Mouse (Mus musculus) common myeloid progenitor, adult 5-6 weeks (primary cell): ENCODE data around the gene Tfr2. TPM values are rescaled to one million over a fixed set of nuclear protein-coding genes. Genes with fewer than 3 reads are reported as not detected.
A peak's percentile ranks its signal among the peaks of the same experiment; 100 is the strongest.

Experiments
- ATAC-seq: replicated peaks from 2 replicates; pipeline ENCODE4 v1.8.0; 2016; ENCODE audit warnings: low read depth, mild to moderate bottlenecking, moderate TSS enrichment, inconsistent platforms; ENCODE audit not compliant: poor library complexity, severe bottlenecking
- total RNA-seq: library from RNA; stranded (forward); fragments of 200-1000, 187-1606 nt; gene quantifications from 2 replicates; pipeline ENCODE4 v1.2.3, GENCODE M21; 2017

The Tfr2 gene
- total RNA-seq, 1 experiment from 2014 or later = 63.4 TPM

DNA sequence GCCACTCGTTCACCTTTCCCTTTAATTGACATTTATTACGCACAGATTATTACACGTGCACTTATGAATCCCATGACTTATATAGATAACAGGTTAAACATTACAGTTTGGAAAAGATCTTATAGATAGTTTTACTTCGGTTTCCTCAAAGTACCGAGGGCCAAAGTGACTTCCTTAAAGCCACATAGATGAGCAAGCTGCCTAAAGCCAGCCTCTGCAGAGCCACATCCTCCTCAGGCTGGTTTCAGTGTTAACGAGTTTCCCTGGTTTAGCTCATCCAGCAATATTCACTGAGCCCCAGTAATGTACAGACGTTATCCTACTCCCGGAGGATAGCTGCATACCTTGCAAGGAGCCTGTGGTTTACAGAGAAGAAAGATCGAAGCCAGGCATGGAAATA lies 34.3 kb upstream of the Tfr2 start:
- no peak for ATAC-seq

DNA sequence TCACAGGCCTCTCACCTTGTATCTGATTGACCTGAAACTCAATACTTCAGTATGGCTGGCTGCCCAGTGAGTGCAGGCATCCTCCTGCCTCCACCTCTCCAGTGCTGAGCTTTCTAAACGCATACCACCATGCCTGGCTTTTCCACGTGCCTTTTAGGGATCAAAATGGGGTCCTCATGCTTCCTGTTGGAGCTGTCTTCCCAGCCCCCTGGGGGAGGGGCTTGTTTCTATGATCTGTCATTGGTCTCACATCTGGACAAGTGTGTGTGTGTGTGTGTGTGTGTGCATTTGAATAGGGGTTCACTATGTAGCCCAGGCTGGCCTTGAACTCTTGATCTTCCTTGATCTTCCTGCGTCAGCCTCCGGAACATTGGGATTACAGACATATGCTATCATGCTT lies 32.2 kb upstream of the Tfr2 start:
- ATAC-seq = no peak

DNA sequence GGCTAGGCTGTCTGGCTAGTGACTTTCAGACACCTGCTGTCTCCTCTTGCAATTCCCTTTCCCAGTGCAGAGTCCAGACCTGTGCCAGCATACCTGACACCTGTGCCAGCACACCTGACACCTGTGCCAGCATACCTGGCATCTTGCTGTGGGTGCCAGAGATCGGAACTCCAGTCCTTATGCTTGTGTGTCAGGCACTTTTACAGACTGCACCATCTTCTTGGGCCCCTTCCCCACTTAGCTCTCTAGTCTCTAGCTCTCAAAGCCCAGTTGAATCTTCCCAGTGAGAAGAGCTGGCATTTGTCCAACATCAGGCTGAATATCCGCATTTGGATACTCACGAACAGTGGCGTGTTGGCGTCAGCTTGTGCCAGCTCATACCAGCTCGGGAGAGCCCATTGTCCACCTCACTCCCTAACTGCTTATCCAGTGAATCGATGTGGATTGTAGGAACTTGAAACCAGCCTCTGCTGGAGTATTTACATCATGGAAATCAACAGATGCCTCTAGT lies 30.3 kb upstream of the Tfr2 start:
- no peak for ATAC-seq

DNA sequence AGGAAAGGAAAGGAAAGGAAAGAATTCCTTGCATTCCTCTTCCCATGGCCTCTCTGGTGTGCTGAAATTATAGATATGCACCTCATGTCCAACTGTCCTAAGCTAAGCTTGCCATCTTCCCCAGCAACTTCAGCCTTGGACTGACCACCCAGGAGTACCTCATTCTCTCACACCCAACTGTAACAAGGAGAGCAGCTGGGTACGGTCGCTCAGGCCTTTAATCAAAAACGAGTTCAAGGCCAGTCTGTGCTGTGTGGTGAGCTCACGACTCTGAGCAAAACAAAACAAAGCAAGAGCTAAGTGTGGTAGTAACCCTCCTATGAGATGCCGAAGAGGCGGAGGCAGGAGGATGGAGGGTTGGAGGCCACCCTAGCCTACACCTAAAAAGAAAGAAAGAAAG lies 28.6 kb upstream of the Tfr2 start:
- ATAC-seq = no peak

DNA sequence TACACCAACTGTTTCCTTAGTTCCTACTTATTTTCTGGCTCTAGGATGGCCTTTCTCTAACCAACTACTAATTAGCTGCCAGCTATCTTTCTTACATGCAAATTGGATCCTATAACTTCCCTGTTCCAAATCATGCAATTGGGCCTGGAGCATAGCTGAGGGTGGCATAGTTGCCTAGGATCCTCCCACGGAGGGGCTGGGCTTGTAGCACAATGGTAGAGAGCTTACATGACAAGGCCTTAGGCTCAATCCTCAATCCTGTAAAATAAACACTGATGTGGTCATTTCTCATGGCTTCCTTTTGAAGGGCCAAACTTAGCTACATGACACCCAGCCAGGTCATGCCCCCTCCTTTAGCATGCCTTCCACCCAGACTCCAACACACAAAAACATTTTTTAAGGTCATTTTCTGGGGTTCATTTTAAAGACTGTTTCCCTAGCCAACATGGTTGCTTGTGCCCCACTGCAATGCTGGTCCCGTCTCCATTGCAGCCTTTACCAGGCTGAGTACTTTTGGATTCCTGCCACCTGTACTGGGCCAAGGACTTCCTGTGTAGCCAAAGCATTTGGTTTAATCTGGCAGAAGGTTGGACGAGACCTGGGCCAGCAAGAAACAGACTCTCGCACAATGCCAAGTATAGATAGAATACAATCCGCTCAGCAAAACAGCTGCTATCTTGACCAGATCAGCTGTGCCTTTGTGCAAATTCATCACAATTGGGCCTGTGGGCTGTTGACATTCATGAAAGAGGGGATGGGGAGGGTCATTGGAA lies 27.7 kb upstream of the Tfr2 start:
- ATAC-seq = 0 out of 2 replicates have a peak, but pooled peaks have one; percentile 11

DNA sequence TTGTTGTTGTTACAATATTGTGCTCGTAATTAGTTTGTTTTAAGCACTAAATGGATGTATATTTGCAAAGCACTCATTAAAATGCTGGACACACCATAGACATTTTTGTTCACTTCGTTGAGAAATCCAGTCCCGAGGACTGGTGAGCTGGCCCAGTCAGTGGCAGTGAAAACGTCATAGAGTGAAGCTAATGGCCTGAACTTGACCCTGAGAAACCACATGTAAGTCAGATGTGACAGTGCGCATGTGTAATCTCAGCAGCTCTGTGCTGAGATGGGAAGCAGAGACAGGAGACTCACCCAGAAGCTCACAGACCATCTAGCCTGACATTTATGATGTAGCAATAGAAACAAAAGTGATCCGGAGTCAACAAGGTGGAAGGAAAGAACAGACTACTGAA lies 24.7 kb upstream of the Tfr2 start:
- ATAC-seq = no peak

DNA sequence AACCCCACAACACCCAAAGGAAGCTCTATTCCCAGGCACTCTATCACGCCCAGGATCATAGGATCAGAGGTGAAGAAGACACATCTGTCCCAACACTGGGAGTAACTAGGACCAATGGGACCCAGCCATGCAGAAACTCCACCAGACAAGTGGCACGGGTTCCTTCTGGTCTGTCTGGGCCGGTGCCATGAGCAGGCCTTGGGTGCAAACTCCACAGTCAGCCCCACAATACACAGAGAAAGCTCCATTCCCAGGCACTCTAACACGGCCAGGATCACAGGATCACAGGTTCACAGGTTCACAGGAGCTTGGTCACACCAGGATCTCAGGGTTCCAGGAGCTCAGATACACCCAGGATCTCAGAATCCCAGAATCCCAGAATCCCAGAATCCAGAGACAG lies 24.0 kb upstream of the Tfr2 start:
- ATAC-seq = no peak

DNA sequence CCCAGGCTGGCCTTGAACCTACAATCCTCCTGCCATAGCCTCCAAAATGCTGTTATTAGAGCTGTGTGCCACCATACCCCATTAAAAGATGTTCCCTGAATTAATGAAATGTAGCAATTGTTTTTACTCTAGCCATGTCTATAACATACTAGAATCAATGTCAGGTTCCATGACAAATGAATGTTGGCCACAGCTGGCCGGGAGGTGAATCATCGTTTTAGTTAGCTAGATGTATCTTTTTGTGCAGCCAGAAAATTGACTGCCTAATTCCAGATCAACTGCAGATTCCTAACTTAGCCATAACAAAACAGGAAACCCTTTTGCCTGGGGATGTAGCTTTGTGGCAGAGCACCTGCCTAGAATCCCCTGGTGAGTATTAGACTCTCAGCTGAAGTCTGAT lies 19.8 kb upstream of the Tfr2 start:
- ATAC-seq = no peak

DNA sequence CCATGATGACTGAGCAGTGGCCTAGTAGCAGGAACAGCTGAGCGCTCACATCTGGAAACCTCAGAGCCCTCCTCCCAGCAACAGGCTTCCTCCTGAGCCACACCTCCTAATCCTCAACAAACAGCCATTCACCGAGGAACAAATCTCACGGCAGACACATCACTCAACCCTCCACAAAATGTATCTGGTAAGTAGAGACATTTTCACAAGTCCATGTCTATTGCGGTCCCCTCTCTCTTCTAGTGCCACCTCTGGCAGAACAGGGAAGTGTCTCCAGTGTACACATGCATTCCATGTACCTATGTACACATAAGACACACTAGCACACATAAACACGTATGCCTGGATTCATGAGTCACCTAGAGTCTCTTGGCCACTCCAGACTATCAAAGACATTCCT lies 18.5 kb upstream of the Tfr2 start:
- ATAC-seq = peak; percentile 66

DNA sequence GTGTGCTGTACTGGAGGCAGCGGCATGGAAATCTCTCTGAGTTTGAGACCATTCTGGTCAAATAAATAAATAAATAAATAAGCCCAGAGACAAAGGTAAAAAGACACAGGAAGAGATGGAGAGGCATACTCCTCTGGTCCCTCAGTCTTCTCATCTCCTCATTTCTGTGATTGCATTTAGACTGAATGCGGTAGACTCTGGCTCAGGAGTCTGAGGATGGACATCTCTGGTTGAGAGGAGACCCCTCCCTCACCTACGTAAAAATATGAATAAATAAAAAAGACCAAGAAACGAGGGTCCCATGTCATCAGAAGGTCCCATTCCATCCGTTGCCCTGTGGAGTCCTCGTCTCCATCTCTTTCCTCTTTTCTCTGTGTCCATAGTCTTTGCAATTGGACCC lies 16.6 kb upstream of the Tfr2 start:
- no peak for ATAC-seq

DNA sequence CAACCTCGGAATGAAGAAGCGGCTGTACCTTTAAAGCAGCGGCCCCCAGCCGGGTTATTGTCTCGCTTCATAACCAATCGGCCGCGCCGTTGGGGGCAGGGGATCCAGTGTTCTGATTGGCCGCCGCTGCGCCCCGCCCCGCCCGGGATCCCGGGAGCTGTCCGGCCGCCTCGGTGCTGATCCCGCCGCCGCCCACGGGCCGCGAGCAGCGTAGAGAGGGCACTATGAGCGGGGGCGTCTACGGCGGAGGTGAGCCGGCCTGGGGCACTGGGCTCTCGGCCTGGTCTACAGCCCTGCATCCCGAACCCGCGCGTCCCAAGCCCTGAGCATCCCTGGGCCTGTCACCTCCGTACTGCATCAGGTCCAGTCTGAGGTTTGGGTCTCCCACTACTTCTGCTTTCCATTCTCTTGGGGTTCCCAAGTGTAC lies 16.2 kb upstream of the Tfr2 start, which contains the start of gene Actl6b:
Gene Actl6b, plus strand, starts transcription at position 107 of the 427 bp plus-strand sequence.
- peak; percentile 78 for ATAC-seq

DNA sequence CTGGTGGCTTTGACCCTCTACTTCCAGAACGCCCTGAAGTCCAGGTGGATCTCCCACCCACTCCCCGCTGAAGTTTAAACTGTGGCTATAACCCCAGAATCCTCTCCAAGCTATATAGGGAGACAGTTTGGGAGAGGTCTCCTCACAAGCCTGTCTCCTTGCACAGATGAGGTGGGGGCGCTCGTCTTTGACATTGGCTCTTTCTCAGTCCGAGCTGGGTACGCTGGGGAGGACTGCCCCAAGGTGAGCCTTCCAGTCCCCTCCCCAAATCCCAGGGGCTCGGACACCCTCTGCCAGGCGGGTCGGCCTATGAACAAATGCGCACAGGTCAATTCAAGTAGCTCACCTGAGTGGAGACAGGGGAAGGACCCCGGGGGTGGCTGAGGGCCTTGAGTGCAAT lies 15.7 kb upstream of the Tfr2 start:
- ATAC-seq = no peak

DNA sequence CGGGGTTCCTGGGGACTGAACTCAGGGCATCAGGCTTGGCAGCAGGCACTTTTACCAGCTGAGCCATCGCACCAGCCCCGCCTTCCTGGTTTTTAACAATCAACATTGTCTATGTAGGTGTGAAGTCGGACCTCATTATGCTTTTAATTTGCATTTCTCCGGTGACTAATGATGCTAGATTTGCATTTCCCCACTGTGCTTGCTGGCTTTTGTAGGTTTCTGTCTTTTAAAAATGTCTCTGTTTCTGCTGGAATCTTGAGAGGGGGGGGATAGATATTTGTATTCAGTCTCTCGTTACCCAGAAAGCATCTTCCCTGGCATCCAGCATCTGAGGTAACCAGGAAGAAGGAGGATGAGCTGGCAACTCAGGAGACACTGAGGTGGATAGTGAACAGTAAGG lies 8.1 kb upstream of the Tfr2 start:
- ATAC-seq = no peak

DNA sequence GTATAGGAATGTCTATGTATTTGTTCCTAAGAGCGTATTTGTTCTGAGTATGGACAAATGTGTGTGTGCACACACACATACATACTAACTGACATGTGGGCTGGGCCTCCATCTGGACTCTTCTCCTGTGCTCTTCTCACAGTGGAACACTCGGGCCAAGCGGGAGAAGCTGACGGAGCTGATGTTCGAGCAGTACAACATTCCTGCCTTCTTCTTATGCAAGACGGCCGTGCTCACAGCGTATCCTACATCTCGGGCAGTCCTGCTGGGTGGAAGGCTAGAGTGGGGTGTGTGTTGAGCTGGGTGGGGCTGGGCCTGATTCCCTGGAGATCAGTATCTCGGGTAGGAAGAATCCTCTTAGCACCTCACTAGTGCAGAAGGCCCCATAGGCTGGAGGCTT lies 6.7 kb upstream of the Tfr2 start:
- no peak for ATAC-seq

DNA sequence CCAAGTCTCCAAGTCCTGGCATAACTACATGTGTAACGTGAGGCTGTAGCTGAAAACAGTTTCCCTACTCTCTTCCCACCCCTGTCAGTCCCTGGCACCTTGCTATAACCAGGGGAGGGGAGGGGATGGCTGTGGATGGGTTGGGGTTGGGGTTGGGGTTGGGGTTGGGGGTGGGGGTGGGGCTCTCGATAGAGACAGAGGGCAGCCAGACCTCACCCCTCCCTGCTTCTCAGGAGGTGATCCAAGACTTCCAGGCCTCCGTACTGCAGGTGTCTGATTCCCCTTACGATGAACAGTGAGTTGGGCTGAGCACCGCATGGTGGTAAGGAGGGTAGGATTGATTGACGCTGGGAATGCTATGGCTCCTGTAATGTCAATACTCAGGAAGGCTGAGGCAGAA lies 3.9 kb upstream of the Tfr2 start:
- ATAC-seq = no peak

DNA sequence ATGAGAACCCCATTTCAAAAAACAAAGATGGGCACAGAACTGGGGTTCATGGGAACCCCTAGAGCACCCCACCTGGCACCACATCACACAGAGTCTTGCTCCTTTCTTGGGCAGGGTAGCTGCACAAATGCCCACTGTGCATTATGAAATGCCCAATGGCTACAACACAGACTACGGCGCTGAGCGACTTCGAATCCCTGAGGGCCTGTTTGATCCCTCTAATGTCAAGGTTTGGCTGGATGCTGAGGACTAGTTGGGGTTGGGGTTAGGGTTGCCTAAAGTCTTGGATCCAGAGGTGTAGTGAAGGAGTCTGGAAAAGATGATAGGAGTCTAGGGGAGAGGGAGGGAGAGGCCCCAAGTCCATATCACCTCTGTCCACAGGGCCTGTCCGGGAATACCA lies 3.2 kb upstream of the Tfr2 start:
- ATAC-seq = no peak

DNA sequence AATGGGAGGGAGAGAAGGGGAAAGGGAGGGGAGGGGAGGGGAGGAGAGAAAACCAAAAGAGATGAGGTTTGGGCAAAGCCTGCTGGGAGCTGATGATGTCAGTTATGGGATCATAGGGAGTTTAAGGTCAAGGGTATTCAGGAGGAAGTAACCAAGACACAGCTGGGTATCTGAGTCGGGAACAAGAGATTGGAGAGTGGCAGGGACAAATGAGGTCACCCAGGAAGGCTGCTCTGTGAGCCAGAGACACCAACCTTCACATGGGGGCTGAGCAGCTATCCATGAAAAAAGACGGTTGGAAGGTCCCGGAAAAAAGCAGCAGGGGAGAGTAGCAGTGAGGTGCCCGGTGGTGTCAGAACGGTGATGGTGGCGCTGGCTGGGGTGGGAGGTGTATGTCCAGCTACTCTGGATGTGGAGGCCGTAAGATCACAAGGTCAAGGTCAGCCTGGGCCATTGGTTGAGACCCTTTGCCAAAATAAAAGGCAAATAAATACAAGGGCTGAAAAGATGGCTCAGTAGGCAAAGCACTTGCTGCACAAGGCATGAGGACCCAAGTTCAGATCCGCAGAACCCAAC lies 1.3 kb upstream of the Tfr2 start:
- ATAC-seq = no peak

DNA sequence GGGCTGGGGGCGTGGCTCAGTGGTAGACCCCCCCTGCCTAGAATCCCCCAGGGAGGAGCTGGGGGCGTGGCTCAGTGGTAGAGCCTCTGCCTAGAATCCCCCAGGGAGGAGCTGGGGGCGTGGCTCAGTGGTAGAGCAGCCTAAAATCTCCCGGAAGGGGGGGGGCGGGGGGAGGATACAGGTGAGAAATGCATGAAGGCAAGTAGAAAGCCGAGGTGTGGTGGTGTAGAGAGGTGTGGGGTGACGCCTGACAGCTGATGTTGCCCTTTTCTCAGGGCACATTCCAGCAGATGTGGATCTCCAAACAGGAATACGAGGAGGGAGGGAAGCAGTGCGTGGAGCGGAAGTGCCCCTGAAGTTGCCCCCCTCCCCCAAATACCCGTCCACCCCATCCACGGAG lies 609 bp upstream of the Tfr2 start:
- ATAC-seq = no peak

DNA sequence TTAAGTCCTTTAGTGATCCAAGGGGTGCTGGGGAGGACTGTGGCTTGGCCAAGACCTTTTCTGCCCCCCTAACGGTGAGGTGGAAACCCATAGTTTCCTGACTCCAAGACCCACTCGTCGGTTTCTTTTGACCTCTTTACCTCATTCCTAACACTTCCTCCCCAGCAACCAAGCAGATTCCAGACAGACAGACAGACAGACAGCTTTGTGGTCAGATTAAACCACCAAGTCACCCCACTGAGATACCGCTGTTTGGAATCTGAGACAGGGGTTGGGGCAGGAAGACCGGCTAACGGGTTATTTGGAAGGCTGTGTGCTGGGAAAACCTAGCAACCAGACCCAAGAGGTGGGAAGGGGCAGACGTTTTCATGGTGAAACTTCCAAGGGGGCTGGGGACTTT lies 541 bp downstream of the Tfr2 start:
- ATAC-seq = peak; percentile 40

DNA sequence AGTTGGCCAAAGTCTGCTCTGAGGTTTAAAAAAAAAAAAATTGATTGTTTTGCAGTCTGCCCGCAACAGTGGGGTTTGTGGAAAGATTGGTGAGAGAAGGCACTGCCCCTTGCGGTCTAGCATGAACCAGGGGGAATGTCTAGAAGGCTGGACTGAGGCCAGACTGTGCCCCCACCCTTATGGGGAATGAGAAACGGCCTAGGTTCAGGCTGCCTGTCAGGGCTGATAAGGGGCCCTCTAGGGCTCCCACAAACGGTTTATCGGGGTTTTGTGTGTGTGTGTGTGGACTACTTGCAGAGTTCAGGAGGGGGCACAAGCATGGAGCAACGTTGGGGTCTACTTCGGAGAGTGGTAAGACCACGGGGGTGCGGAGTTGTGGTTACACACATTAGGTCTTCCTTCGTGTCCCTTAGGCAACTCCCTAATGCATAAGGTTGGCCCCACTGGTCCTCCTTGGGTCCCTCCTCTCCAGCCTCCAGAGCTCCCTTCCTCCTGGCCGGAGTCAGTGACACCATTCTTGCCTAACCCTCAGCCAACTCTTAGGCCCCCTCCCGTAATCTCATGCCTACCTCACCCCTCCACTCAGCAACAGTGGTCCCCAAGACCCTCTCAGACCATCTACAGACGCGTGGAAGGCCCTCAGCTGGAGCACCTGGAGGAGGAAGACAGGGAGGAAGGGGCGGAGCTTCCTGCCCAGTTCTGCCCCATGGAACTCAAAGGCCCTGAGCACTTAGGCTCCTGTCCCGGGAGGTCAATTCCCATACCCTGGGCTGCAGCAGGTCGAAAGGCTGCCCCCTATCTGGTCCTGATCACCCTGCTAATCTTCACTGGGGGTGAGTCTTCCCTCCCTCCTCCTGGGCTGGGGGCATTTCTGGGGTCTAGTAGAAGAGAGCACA lies 1.3 kb downstream of the Tfr2 start:
- peak; percentile 78 for ATAC-seq

DNA sequence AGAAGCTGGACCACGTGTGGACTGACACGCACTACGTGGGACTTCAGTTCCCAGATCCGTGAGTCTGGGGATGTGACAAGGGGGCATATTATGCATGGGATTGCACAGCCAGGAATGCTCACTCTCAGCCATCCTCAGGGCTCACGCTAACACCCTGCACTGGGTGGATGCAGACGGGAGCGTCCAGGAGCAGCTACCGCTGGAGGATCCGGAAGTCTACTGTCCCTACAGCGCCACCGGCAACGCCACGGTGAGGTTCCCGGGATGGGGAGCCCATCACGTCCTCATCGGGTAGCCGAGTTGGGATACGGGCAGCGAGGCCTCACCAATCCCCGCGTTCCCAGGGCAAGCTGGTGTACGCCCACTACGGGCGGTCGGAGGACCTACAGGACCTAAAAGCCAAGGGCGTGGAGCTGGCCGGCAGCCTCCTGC lies 4.8 kb downstream of the Tfr2 start:
- ATAC-seq = no peak
